Mouse (Mus musculus) adrenal gland, adult 18-20 months (tissue): ENCODE measurements around the gene Tnks1bp1. TPM values are rescaled to one million over a fixed set of nuclear protein-coding genes. Genes with fewer than 3 reads are reported as not detected.

Experiments
- DNase-seq, 2 experiments: peaks; one replicate each; pipeline ENCODE4 v3.0.0; 2021 to 2022; ENCODE audit warnings: low spot score in 2 of 2
- long read RNA-seq, 2 experiments: library from polyadenylated mRNA; stranded (forward); transcript quantifications; one replicate each; pipeline ENCODE4 v2.0.0; 2021
- total RNA-seq, 2 experiments: library from RNA; stranded (reverse); gene quantifications; 1 replicate in 1 of 2; 2 replicates in 1 of 2; pipeline ENCODE4 v1.2.3; 2021

Tnks1bp1 gene
- 10 to 100 TPM; 82.1 to 89.6 TPM for total RNA-seq
- long read RNA-seq, experiment 1, full-length matches to known transcripts: 3 of 28 reads
- long read RNA-seq, experiment 1, partial matches to known transcripts: 6 of 28 reads
- long read RNA-seq, experiment 1, other reads (novel, unspliced or antisense): 19 of 28 reads
- long read RNA-seq, experiment 2, full-length matches to known transcripts: 8 of 55 reads
- long read RNA-seq, experiment 2, partial matches to known transcripts: 24 of 55 reads
- long read RNA-seq, experiment 2, other reads (novel, unspliced or antisense): 23 of 55 reads

- peak; percentile 98 to 99 for DNase-seq
Measured at GRCm38 (mm10) chr2:85047596-85048167, at the start of gene Tnks1bp1. Gene Tnks1bp1 (plus strand): TSS chr2:85048022.

GRCm38 (mm10) chr2:84999486-85000181 lies 48.2 kb upstream of the Tnks1bp1 start:
- no peak for DNase-seq

GRCm38 (mm10) chr2:85001497-85001896 lies 46.3 kb upstream of the Tnks1bp1 start:
- DNase-seq: no peak

- DNase-seq: no peak
Measured at GRCm38 (mm10) chr2:85002575-85002974, 45.2 kb upstream of the Tnks1bp1 start.

GRCm38 (mm10) chr2:85004341-85004740 lies 43.5 kb upstream of the Tnks1bp1 start:
- DNase-seq: no peak

GRCm38 (mm10) chr2:85006600-85006999 lies 41.2 kb upstream of the Tnks1bp1 start:
- DNase-seq: no peak

- no peak for DNase-seq
Measured at GRCm38 (mm10) chr2:85007729-85008128, 40.1 kb upstream of the Tnks1bp1 start.

- no peak for DNase-seq
Measured at GRCm38 (mm10) chr2:85009212-85009611, 38.6 kb upstream of the Tnks1bp1 start.

- DNase-seq: no peak
Measured at GRCm38 (mm10) chr2:85011906-85012604, 35.8 kb upstream of the Tnks1bp1 start.

GRCm38 (mm10) chr2:85012679-85013078 lies 35.1 kb upstream of the Tnks1bp1 start:
- DNase-seq: no peak

GRCm38 (mm10) chr2:85013826-85014587 lies 33.8 kb upstream of the Tnks1bp1 start:
- no peak for DNase-seq

GRCm38 (mm10) chr2:85014588-85014982 lies 33.2 kb upstream of the Tnks1bp1 start:
- DNase-seq: no peak

- no peak for DNase-seq
Measured at GRCm38 (mm10) chr2:85022043-85022442, 25.8 kb upstream of the Tnks1bp1 start.

- DNase-seq: no peak
Measured at GRCm38 (mm10) chr2:85026178-85026577, 21.6 kb upstream of the Tnks1bp1 start.

GRCm38 (mm10) chr2:85027281-85027680 lies 20.5 kb upstream of the Tnks1bp1 start:
- DNase-seq: no peak

- no peak for DNase-seq
Measured at GRCm38 (mm10) chr2:85029897-85030296, 17.9 kb upstream of the Tnks1bp1 start.

GRCm38 (mm10) chr2:85030989-85031388 lies 16.8 kb upstream of the Tnks1bp1 start:
- no peak for DNase-seq

GRCm38 (mm10) chr2:85033121-85033520 lies 14.7 kb upstream of the Tnks1bp1 start:
- DNase-seq: no peak

GRCm38 (mm10) chr2:85034169-85034568 lies 13.7 kb upstream of the Tnks1bp1 start:
- DNase-seq: no peak

- no peak for DNase-seq
Measured at GRCm38 (mm10) chr2:85036507-85037046, 11.2 kb upstream of the Tnks1bp1 start.
